Mouse (Mus musculus) layer of hippocampus, postnatal 10 days (tissue): ENCODE measurements around the gene Rpl34. TPM values are rescaled to one million over a fixed set of nuclear protein-coding genes. Genes with fewer than 3 reads are reported as not detected.

Experiments
- total RNA-seq, 2 experiments: library from RNA; stranded (reverse); gene quantifications; 2 replicates each; pipeline ENCODE4 v1.2.3; 2021

The Rpl34 gene
- total RNA-seq, 2 experiments from 2014 or later, result 355 to 393 TPM

Other genes starting within 250 kb of the Rpl34 start
- gene Etnppl, start 113.0 kb downstream of the Rpl34 start, total RNA-seq, result under 1 TPM; 0.27 to 0.38 TPM
- gene Ostc, start 21.0 kb downstream of the Rpl34 start, total RNA-seq, result 10 to 100 TPM; 81.0 to 87.1 TPM